Mouse (Mus musculus) right cerebral cortex, postnatal 10 days (tissue): ENCODE results near the gene Acta1.
A peak's percentile ranks its signal among the peaks of the same experiment; 100 is the strongest.

ENCODE experiments used
- DNase-seq, 2 experiments: peaks; one replicate each; pipeline ENCODE4 v3.0.0; 2021; ENCODE audit warnings: low spot score in 2 of 2

The Acta1 gene

DNA sequence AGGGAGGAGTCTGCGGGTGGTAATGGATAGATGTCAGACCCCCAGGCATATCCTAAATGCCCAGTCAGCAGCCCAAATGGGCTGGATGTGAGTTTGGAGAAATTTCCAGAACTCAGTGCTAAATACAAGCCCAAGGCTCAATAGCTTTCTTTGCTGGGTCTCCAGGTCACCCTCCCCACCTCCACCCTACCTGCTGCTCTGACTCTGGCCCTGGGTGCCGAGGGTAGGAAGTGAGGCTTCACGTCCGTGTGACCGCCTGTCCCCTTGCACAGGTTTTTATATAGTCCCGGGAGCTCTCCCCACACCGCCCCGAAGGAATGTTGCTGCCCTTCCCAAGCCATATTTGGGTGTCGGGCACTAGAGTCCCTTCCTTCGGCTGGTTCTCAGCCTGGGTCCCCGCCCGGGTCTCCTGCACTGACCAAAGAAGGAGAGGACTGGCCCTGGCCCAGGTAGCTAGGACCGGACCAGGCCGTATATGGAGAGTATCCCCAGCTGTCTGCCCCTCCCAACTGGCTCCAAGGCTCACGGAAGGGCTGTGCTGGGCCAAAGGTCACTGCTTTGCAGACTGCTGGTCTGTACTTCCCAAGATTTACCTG, at the start of gene Acta1:
Acta1 (minus strand) TSS at position 250 of the 596 bp plus-strand sequence.
- DNase-seq = no peak

DNA sequence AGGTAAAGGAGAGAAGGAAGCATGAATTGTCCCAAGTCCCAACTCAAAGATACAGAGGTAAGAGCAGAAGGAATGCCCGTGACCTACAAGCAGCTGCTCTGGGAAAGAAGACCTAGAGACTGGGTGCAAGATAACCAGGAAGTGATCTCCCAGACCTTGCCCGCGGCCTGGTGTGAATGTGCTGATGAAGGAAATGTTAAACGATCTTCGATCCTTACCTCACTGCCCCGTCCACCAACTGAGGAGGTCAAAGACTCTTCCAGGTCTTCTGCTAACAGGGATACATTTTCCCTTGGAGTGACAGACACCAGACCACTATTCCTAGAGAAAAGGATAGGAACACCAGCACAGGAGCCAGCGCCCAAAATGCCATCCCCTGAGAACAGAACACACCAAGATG, 34.5 kb upstream of the Acta1 start:
- no peak for DNase-seq

DNA sequence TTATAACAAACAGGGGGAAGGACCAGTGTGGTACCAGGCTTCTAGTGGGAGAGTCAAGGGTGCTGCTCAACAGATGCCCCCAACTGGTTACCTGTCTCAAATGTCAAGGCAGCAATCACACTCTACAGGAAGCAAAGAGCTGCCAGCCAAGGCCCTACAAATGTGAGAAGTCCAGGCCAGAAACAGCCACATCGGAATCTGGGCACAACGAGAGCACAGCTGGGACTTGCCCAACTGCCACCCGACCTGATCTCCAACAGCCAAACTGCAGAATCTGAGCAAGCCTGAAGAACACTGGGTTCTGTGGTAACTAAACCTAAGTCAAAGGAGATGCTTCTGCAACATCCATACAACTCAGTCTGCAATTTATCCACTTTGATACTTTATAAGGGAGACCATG, 31.1 kb upstream of the Acta1 start:
- DNase-seq = no peak

DNA sequence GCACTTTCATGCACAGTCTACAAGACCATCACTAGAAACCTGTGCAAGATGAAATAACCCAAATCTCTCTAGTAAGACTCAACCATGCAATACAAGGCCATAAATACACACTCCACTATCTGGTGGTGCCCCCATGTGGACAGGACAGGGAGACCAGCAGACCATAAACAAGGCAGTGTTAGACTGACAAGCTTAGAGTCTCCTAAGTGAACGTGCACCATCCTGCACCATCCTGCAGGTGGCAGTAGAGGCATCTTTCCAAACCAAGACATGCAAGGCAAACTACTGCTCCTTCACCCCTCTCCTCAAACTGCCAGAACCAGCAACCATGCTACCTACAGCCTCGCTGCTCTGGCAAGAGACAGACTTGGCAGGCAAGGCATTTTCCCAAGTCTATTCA, 30.2 kb upstream of the Acta1 start:
- peak; percentile 89 to 91 for DNase-seq

DNA sequence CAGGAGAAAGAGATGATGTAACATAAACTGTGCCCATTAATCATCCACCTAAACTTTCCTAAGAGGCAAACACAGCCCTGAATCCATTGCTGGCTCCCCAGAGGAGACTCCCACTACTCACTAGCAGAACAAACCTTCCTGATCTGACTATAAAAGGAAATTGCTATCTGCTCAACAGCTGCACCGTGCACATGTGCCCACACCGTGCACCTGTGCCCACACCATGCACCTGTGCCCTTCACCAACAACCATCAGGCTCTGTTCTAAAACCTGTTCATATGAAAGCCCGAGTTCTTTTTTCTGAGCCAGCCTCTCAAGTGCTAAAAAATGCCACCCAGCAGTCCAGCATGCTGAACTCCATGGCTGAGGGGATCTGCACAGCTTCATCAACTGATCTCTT, 20.1 kb upstream of the Acta1 start:
- no peak for DNase-seq

DNA sequence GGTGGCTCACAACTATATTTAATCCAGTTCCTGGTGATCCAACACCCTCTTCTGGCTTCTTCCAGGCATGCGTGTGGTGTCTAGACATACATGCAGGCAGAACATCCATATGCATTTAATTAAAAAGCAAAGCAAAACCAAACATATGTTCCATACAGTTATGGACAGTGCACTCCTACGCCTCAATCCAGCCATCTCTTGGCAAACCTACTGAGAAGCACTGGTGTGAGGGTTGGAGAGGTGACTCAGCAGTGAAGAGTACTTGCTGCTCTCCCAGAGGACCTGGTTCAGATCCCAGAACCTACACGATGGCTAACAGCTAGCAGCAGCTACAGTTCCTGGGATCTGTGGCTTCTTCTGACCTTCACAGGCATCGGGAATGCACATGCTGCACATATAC, 17.7 kb upstream of the Acta1 start:
- DNase-seq = no peak

DNA sequence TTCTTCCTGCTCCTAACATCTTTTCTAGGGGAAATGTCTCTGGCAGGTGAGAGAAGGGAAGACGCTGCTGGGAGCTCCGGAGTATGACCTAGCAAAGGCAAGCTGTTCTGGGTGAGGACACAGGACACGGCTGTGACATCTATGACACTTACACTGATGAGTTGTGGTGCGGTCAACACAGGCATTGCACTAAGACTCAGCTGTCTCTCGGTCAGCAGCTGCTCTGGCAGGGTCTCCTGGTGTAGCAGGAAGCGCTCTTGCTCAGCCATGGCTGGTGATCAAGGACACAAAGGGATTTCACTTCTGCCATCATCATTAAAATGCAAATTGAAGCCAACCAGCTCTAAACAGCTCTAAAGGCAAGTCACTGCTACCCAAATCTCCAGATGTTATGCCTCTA, 13.1 kb upstream of the Acta1 start:
- no peak for DNase-seq

DNA sequence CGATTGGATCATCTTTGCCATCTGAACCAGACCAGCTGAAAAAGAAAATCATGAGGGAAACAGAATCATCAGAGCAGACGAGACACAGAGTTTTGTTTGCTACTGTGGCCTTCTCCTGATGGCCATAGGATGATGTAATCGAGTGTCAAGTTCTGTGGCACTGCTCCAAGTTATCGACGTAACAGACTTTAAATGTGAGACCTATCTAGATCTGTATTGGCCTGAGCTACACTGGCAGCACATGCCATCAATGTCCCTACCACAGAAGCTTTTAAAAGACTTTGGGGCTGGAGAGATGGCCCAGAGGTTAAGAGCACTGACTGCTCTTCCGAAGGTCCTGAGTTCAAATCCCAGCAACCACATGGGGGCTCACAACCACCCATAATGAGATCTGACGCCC, 8.1 kb upstream of the Acta1 start:
- no peak for DNase-seq

DNA sequence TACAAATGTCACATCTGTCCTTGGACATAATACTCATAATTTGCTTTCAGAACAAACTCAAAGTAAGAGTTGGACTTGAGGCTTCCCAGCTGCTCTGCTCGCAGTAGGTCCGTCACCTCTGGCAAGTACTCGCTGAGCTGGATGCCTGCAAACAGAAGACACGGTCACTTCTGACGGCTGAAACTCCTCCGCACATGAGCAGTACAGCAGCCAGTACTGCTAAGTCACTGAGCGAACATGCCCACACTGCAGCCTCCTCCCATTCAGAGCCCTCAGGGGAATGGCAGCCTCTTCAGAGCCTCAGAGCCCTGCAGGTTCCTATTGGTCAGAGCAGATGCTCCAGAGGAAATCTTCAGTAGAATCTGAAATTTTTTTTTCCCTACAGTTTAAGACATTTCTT, 4.8 kb upstream of the Acta1 start:
- no peak for DNase-seq

DNA sequence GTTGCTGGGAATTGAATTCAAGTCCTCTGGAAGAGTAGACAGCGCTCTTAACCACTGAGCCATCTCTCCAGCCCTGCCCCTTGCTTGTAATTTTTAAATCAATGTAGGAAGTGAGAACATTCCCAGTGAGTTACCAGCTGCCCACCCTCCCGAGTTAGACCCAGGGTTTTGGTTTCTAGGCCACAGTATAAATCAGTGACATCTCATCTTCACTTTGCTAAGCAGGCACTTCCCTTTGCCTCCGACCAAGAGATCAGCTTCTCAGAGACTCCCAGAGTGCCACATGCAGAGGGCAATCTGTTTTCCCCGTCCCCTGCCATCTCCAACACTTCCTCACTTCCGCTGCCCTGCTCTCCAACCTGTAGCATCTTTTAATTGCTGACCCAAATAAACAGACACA, 4.0 kb upstream of the Acta1 start:
- DNase-seq = no peak

DNA sequence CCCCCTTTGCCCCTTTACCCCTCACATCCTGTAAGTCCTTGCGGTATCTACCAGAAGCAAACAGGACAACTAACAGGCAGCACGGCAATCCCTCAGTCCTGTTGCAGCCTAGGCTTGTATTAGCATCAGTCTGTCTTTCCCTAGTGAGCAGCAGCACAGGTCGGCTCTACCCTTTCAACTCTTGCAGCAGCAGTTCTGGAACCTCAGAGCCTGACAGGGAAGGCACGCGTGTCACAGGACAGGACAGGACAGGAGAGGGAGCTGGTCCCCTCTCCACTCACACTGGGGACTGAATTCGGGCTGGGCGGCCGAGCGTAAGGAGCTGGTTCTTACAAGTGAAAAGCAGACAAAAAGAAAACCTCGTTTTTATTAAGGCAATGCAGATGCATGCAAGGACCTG, 2.2 kb upstream of the Acta1 start:
- no peak for DNase-seq

DNA sequence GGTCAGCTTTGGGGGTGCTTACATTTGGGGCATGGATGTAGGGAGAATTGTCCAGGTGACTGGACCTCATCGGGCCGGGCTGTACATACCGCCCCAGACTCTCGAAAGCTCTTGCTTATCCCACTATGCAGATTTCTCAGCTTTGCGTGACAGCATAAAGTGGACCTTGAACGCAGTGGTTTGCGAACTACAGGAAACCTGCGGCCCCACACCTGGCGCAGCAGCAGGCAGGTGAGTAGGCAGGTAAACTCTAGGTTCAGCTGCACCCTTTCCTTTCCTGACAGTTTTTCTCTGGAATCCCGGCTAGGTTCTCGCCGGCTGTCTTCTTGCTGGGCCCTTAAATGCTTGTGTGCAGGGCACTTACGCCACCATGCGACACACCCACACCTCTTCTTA, 1.8 kb upstream of the Acta1 start:
- no peak for DNase-seq

DNA sequence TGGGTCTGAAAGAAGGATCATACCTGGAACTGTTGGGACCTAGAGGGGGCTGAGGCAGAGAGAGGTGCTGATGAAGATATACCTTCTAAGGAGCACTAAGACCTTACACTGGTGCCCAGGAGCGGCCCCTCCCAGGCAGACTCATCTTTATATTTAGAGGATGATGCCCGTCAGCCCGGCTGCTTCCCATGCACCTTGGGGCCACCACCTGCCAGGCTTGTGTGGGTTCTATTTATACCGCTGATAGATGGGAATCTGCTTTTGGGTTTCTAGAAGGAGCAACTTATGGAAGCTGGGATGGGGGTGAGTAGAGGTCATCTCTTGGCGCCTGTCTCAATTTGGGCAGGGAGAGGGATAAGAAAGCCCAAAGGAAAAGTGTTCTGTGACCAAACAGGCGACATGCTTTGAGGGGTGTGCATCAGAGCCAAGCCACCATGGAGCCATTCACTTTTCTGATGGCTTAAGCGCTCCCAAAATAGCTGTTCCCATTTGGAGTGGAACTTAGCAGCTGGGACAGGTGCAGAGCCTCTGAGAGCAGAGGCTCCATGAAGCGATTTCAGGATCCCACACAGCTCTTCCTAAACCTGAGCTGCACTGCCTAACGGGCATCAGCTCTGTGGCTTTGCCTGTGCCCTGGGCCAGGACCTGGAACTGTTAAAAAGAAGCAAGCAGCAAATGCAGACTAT, 1.3 kb upstream of the Acta1 start:
- no peak for DNase-seq

DNA sequence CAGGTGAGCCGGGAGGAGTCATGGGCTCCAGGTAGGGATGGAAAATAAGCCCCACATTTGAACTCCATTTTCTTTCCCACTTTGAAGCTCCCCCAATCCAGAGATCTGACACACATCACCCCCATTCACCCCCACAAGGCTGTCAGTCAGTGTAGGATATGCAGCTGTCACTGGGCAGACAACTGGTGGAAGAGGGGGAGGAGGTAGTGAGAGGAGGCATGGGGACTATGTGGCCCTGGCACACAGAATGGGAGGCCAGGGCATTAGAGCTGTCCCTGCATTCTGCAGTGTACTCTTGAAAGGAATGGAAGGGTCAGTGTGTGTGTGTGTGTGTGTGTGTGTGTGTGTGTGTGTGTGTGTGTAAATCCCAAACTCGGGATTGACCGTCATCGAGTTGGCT, 679 bp upstream of the Acta1 start:
- no peak for DNase-seq

DNA sequence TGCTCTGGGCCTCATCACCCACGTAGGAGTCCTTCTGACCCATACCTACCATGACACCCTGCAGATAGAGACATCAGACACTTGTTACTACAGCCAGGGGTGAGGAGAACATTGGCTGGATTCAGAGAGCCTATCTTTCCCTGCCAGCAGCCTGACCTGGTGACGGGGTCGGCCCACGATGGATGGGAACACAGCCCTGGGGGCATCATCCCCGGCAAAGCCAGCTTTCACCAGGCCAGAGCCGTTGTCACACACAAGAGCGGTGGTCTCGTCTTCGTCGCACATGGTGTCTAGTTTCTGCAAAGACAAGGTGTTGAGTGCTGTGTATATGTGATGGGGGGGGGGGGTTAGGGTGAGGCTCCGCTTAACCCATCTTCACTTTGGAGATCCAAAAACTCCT, 1.1 kb downstream of the Acta1 start:
- no peak for DNase-seq

DNA sequence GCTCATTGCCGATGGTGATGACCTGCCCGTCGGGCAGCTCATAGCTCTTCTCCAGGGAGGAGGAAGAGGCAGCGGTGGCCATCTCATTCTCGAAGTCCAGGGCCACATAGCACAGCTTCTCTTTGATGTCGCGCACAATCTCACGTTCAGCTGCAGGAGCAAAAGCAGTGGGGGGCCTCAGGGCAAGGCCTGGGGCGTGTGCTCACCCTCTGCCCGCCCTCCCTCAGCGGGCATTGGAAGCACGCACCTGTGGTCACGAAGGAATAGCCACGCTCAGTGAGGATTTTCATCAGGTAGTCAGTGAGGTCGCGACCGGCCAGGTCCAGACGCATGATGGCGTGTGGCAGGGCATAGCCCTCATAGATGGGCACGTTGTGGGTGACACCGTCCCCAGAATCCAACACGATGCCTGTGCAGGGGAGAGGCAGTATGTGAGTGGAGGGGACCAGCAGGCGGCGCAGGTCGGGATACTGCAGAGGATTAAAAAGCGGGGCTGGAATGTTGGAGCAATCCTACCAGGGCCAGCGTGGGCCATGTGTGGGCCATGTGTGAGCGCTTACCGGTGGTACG, 1.9 kb downstream of the Acta1 start:
- DNase-seq = no peak

DNA sequence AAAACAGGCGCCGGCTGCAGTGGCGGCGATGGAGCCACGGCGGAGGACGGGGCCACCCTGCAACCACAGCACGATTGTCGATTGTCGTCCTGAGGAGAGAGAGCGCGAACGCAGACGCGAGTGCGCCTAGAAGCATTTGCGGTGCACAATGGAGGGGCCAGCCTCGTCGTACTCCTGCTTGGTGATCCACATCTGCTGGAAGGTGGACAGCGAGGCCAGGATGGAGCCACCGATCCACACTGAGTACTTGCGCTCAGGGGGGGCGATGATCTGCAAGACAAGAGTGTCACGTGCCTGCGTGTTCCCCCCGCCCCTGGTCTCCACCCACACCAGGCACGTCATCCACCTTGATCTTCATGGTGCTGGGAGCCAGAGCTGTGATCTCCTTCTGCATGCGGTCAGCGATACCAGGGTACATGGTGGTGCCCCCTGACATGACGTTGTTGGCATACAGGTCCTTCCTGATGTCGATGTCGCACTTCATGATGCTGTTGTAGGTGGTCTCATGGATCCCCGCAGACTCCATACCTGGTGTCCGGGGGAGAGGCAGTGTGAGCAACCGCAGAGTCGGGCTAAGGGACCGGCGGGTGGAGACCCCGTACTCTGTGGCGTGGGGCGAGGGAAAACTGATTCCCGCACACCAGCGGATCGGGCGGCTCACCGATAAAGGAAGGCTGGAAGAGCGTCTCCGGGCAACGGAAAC, 2.5 kb downstream of the Acta1 start:
- DNase-seq = peak; percentile 88 to 93

DNA sequence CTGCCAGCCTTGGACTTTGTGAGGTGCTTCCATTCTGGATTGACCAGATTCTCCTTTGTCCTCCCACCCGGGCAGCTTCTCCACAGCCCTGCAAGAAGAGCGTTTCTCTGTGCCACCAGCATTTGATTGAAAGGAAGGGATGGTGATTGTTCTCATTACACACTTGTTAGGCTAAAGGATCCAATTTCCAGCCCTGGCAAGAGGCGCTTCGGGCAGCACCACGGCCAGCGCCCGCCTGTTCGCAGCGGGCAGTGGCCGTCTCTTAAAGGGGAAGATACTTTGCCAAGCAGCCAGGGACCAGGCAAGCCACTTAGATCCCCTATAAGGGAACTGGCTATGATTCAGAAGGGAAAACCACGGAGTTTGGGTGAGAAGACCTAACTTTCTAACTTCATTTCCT, 3.3 kb downstream of the Acta1 start:
- no peak for DNase-seq

DNA sequence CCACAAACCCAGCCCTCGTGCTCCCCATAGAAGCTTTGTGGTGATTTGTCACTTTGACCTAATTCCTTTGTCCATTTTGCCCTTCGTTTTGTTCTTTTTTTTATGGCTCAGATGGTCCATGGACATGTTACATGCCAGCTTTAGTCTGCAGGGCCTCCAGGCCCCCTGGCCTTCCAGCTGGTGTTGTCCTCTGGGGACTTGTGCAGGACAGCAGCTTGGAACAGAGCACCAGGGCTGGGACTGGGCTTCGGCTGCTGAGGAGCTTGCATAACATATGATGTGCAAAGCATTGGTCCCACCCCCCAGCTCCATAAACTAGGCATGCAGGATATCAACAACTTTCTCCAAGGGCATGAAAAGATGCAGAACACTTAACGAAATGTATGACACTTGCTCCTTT, 4.8 kb downstream of the Acta1 start:
- no peak for DNase-seq

DNA sequence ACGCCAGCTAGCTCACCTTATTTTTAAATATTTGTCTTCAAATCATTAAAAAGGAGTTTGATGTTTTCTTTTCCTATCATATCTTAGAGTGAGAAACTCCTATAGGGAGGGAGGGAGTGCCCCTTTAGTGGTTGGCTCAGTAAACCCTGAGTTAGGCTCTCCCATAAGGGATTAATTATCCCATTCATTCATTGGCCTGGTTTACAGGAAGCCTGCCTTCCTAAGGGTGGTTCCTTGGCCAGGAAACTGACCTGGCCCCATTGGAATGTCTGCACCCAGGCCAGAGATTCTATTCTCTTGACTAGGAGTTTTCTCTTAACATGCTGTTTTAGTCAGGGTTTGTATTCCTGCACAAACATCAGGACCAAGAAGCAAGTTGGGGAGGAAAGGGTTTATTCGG, 6.6 kb downstream of the Acta1 start:
- no peak for DNase-seq

DNA sequence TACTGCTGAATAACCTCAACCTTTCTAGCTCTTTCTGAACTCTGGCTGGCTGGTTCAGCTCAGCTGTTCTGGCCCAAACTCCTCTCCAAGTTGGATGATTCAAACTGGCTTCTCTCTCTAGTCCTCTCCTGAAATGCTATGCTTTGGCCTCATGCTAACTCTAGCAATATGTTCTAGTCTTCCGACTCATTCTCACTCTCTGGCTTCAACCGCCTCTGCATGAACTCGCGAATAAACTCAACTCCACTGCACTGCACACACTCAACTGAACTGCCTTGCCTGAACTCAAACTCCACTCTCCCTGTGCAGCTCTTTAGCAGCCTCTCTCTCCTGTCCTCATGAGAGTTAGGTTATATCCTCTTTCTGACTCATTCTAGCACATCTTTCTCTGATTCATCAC, 7.4 kb downstream of the Acta1 start:
- no peak for DNase-seq

DNA sequence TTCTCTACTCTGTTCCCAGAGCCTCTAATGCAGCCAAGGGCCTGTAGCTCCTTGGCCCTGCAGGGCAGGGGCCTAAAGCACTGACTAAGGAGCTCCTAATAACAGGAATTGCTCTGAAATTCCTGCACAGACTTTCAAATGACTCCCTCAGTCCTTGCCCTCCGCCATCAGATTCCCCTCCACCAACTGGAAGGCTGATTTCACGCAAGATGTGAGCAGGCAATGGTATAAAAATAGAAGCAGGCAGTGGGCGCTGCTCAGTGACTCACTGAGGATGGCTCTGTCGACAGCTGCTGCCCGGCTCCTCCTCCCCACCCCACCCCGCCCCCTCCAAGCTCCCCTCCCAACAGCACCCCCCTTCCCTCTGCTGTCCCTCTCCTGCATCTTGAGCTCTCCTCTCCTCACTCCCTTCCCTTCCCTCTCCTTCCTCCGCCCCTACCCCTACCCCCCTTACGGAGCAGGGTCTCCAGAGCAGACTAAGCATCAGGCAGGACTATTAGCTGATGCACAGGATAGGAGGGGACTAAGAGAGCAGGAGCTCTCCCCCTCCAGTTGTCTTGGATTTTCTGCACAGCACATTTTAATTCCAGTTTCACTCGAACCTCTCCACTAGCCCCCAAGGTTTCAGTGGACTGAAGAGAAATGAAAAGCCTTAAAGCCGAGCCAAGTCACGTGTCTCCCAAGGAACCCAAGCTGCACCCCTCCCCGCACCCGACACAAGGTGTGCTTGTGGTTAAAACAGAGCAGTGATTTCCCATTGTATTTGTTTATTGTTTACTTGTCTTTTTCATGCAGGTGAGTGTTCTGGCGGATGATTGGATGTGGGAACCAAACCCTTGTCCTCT, 9.6 kb downstream of the Acta1 start:
- peak; percentile 87 to 94 for DNase-seq
